Mouse (Mus musculus) embryonic fibroblast, embryonic 13.5 days (primary cell): ENCODE results near the gene Unc93a.
"Not testable (repeated sequence)": the region's sequence is repeated elsewhere in the genome, so short reads cannot be mapped to it uniquely, and the experiment has no call there.

ENCODE experiments used
- CTCF ChIP-seq: IDR thresholded peaks from 2 replicates; pipeline ENCODE4 v1.5.1; 2011; ENCODE audit warnings: mild to moderate bottlenecking, control low read depth, low read length, moderate library complexity, borderline replicate concordance; ENCODE audit not compliant: insufficient read depth
- POLR2A ChIP-seq: IDR thresholded peaks from 2 replicates; pipeline ENCODE4 v1.6.1; 2011; ENCODE audit warnings: low read depth, mild to moderate bottlenecking, control low read depth, low read length, moderate library complexity

GRCm38 (mm10) chr17:13174029-13174428 lies 42.4 kb upstream of the Unc93a start:
- not testable (repeated sequence) for TF ChIP-seq POLR2A, CTCF
